8 mouse cellular contexts compared by ENCODE assay signal in the genomic region with DNA sequence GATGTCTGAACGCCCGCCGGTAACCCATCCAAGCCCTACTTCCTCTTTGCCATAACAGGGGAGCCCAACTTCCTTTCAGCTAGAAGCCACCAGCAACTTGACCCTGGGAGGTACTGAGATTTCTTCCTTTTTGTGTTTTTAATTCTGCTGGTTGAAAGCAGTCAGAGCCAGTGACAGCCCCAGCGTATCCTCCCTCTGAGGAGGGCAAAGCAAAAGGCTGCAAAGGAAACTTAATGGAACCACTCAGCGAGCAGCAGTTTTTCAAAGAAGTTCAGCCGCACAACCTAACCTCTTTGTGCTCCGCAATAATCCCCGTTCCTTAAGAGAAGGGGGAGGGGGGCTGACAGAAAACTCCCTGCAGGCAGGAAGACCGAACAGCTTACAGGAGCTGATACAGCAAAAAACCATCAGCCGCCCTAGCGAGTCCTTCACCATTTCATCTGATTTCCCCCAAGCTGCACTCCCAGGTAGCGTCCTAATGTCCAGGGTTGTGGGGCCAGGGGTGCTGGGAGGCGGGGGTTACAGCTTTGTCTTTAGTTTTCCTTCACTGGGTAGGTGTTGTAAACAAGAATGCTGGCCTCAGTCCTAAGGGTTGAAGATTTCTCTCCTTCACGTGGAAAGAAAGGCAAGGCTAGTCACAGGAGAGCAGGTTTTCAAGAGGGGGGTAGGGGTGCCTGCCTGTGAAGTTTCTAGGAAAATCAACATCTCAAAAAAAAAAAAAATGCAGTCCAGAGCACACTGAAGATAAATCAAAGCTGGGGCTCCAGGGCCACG. TPM values are rescaled to one million over a fixed set of nuclear protein-coding genes. Genes with fewer than 3 reads are reported as not detected.
DNase-seq lines count a peak whose midpoint lies in the region; ATAC-seq lines count a peak whose summit lies in the region.

No protein-coding gene starts in this region.

- H3K4me1 ChIP-seq in heart, embryonic 11.5 days (ENCODE audit: control insufficient read depth, insufficient read depth, low read length) = peaks cover 32% of the 10 kb centered on the region
- H3K4me1 ChIP-seq in heart, embryonic 15.5 days (replicated peaks) = peaks cover 44% of the 10 kb centered on the region
- peaks cover 19% of the 10 kb centered on the region for H3K4me1 ChIP-seq in limb, embryonic 11.5 days (ENCODE audit: control insufficient read depth, insufficient read depth, low read length)
- peaks cover 26% of the 10 kb centered on the region for H3K4me1 ChIP-seq in neural tube, embryonic 11.5 days (ENCODE audit: control insufficient read depth, insufficient read depth, low read length)

- WGBS in heart, embryonic 11.5 days (ENCODE audit: insufficient replicate concordance) = 5% methylated on average over 15 of the region's 15 CpGs
- WGBS in heart, embryonic 15.5 days = 14% methylated on average over 15 of the region's 15 CpGs
- 6% methylated on average over 15 of the region's 15 CpGs for WGBS in limb, embryonic 11.5 days
- 2% methylated on average over 15 of the region's 15 CpGs for WGBS in neural tube, embryonic 11.5 days

- DNase-seq in heart, adult 18-20 months = no peak
- peak; percentile 10 to 23 for DNase-seq in adrenal gland, postnatal 36 days
- DNase-seq in limb, embryonic 11.5 days (ENCODE audit: low spot score) = peak; percentile 44
- DNase-seq in neural tube, embryonic 11.5 days (ENCODE audit: low spot score) = peak; percentile 29
- DNase-seq in right cerebral cortex, adult 18-20 months = no peak
- no peak for DNase-seq in layer of hippocampus, postnatal 10 days (ENCODE audit: low spot score in 2 of 2)

- H3K4me3 ChIP-seq in heart, embryonic 11.5 days (ENCODE audit: low read depth, low read length) = peak overlapping the region; percentile 96
- peak overlapping the region; percentile 88 for H3K4me3 ChIP-seq in heart, embryonic 15.5 days
- peak overlapping the region; percentile 81 for H3K4me3 ChIP-seq in limb, embryonic 11.5 days (ENCODE audit: low read depth, low read length)
- H3K4me3 ChIP-seq in neural tube, embryonic 11.5 days (ENCODE audit: low read depth, low read length) = peak overlapping the region; percentile 83

- ATAC-seq in heart, embryonic 11.5 days (replicated peaks; ENCODE audit: insufficient number of reproducible peaks, low FRiP score, low TSS enrichment) = no peak
- ATAC-seq in heart, embryonic 15.5 days (replicated peaks; ENCODE audit: insufficient number of reproducible peaks, insufficient read depth, low FRiP score, low read depth) = no peak
- ATAC-seq in limb, embryonic 11.5 days (ENCODE audit: insufficient number of reproducible peaks, low FRiP score, low TSS enrichment, low read depth) = peak; percentile 2; the same call in 1 of the 2 replicates
- ATAC-seq in neural tube, embryonic 11.5 days (ENCODE audit: insufficient read depth, low FRiP score, low TSS enrichment) = no peak

- no peaks in the 10 kb centered on the region for H3K9me3 ChIP-seq in heart, embryonic 11.5 days (replicated peaks; ENCODE audit: control insufficient read depth, low read length)
- H3K9me3 ChIP-seq in heart, embryonic 15.5 days (replicated peaks) = no peaks in the 10 kb centered on the region
- no peaks in the 10 kb centered on the region for H3K9me3 ChIP-seq in limb, embryonic 11.5 days (ENCODE audit: control insufficient read depth, low read length)
- no peaks in the 10 kb centered on the region for H3K9me3 ChIP-seq in neural tube, embryonic 11.5 days (ENCODE audit: control insufficient read depth, low read length)

- H3K36me3 ChIP-seq in heart, embryonic 11.5 days (ENCODE audit: control insufficient read depth, insufficient read depth, low read length) = no peaks in the 10 kb centered on the region
- H3K36me3 ChIP-seq in heart, embryonic 15.5 days = no peaks in the 10 kb centered on the region
- H3K36me3 ChIP-seq in limb, embryonic 11.5 days (ENCODE audit: control insufficient read depth, insufficient read depth, low read length) = no peaks in the 10 kb centered on the region
- no peaks in the 10 kb centered on the region for H3K36me3 ChIP-seq in neural tube, embryonic 11.5 days (ENCODE audit: control insufficient read depth, insufficient read depth, low read length)

- H3K27me3 ChIP-seq in heart, embryonic 11.5 days (ENCODE audit: control insufficient read depth, insufficient read depth, low read length) = no peaks in the 10 kb centered on the region
- no peaks in the 10 kb centered on the region for H3K27me3 ChIP-seq in heart, embryonic 15.5 days
- H3K27me3 ChIP-seq in limb, embryonic 11.5 days (ENCODE audit: control insufficient read depth, insufficient read depth, low read length) = no peaks in the 10 kb centered on the region
- H3K27me3 ChIP-seq in neural tube, embryonic 11.5 days (ENCODE audit: control insufficient read depth, insufficient read depth, low read length) = no peaks in the 10 kb centered on the region

- H3K4me2 ChIP-seq in heart, embryonic 11.5 days = peak overlapping the region; percentile 92
- peak overlapping the region; percentile 91 for H3K4me2 ChIP-seq in heart, embryonic 15.5 days
- H3K4me2 ChIP-seq in limb, embryonic 11.5 days (ENCODE audit: low read depth, severe bottlenecking) = peak overlapping the region; percentile 68
- peak overlapping the region; percentile 84 for H3K4me2 ChIP-seq in neural tube, embryonic 11.5 days (ENCODE audit: low read depth)

- H3K27ac ChIP-seq in heart, embryonic 11.5 days (ENCODE audit: low read depth, low read length) = peak overlapping the region; percentile 100
- peak overlapping the region; percentile 98 for H3K27ac ChIP-seq in heart, embryonic 15.5 days
- H3K27ac ChIP-seq in limb, embryonic 11.5 days (replicated peaks; ENCODE audit: low read depth, low read length) = peak overlapping the region; percentile 99
- peak overlapping the region; percentile 100 for H3K27ac ChIP-seq in neural tube, embryonic 11.5 days (ENCODE audit: low read depth, low read length)

- H3K9ac ChIP-seq in heart, embryonic 11.5 days (ENCODE audit: low read depth, low read length) = peak overlapping the region; percentile 99
- H3K9ac ChIP-seq in heart, embryonic 15.5 days = peak overlapping the region; percentile 88
- peak overlapping the region; percentile 99 for H3K9ac ChIP-seq in limb, embryonic 11.5 days (ENCODE audit: low read length)
- H3K9ac ChIP-seq in neural tube, embryonic 11.5 days (ENCODE audit: low read length) = peak overlapping the region; percentile 99

RNA-seq across cellular contexts. Expression of a gene that starts 21.1 kb away (rescaled TPM):
- 68.5 and 108 TPM in 2 replicates for polyA plus RNA-seq in heart, embryonic 11.5 days (2014; fragmentation: Nextera tagmentation; extraction: Ambion mirVana)
- 100 to 1,000 TPM; 224 to 229 TPM for total RNA-seq in heart, adult 18-20 months (2021)
- total RNA-seq in adrenal gland, postnatal 36 days (2021) = 100 to 1,000 TPM; 150 to 174 TPM
- 51.0 and 51.1 TPM in 2 replicates for polyA plus RNA-seq in heart, embryonic 15.5 days (2015; fragmentation: Nextera tagmentation; extraction: Ambion mirVana)
- 71.0 and 77.0 TPM in 2 replicates for polyA plus RNA-seq in limb, embryonic 11.5 days (2014; fragmentation: Nextera tagmentation; extraction: Ambion mirVana)
- polyA plus RNA-seq in neural tube, embryonic 11.5 days (2014; fragmentation: Nextera tagmentation; extraction: Ambion mirVana) = 78.2 and 79.1 TPM in 2 replicates
- total RNA-seq in layer of hippocampus, postnatal 10 days (2021) = 100 to 1,000 TPM; 242 to 248 TPM

RNA-seq across cellular contexts. Expression of a gene that starts 54.9 kb away (rescaled TPM):
- polyA plus RNA-seq in heart, embryonic 11.5 days (2014; fragmentation: Nextera tagmentation; extraction: Ambion mirVana) = 490 and 495 TPM in 2 replicates
- 100 to 1,000 TPM; 457 to 469 TPM for total RNA-seq in heart, adult 18-20 months (2021)
- total RNA-seq in adrenal gland, postnatal 36 days (2021) = 100 to 1,000 TPM; 236 to 258 TPM
- 423 and 551 TPM in 2 replicates for polyA plus RNA-seq in heart, embryonic 15.5 days (2015; fragmentation: Nextera tagmentation; extraction: Ambion mirVana)
- polyA plus RNA-seq in limb, embryonic 11.5 days (2014; fragmentation: Nextera tagmentation; extraction: Ambion mirVana) = 327 and 334 TPM in 2 replicates
- polyA plus RNA-seq in neural tube, embryonic 11.5 days (2014; fragmentation: Nextera tagmentation; extraction: Ambion mirVana) = 337 and 365 TPM in 2 replicates
- 100 to 1,000 TPM; 174 to 175 TPM for total RNA-seq in layer of hippocampus, postnatal 10 days (2021)

Comparison
In these comparisons a context has a peak if more than half of its experiments do, and no peak if none do; other contexts are left out.
1. DNase-seq: peak in adrenal gland, postnatal 36 days (2 of 2), limb, embryonic 11.5 days (single experiment) and neural tube, embryonic 11.5 days (single experiment); none in heart, adult 18-20 months (0 of 2), right cerebral cortex, adult 18-20 months (single experiment) and layer of hippocampus, postnatal 10 days (0 of 2).
2. Peak in every context shown above with its lines, with median percentiles within 50 percentile points of each other: H3K27ac ChIP-seq, H3K4me2 ChIP-seq, H3K4me3 ChIP-seq and H3K9ac ChIP-seq.